Mouse (Mus musculus): ENCODE data around the gene Tmem130. TPM values are rescaled to one million over a fixed set of nuclear protein-coding genes. Genes with fewer than 3 reads are reported as not detected.
"Not testable (repeated sequence)": the region's sequence is repeated elsewhere in the genome, so short reads cannot be mapped to it uniquely, and the experiment has no call there.

The Tmem130 gene
- polyA plus RNA-seq, 1 experiment from 2014 or later = 3.4 TPM

GRCm38 (mm10) chr5:144767106-144767798 is 5.6 kb upstream of the Tmem130 start, which contains the start of gene Trrap:
Trrap (plus strand) TSS chr5:144767732.
- Histone ChIP-seq H3K4me2 (replicated peaks) (peak within 1 kb of the TSS; percentile 78), H3K9ac (peak within 1 kb of the TSS; percentile 99), H3K27ac (peak within 1 kb of the TSS; percentile 97), H3K4me3 (replicated peaks) (peak within 1 kb of the TSS; percentile 90)
- H3K4me1 ChIP-seq (replicated peaks); H3K9me3 ChIP-seq; H3K27me3 ChIP-seq (replicated peaks); H3K36me3 ChIP-seq: not testable (repeated sequence)
- 79% methylated on average over 14 of the region's 15 CpGs for WGBS
- ATAC-seq = peak; percentile 15

GRCm38 (mm10) chr5:144766646-144767045 is 5.0 kb upstream of the Tmem130 start:
- peaks cover 5% of the 10 kb centered on the region for H3K36me3 ChIP-seq
- ATAC-seq = no peak
- no peak overlapping the region for H3K4me2 ChIP-seq (replicated peaks)
- 61% methylated on average over 11 of the region's 11 CpGs for WGBS
- no peak overlapping the region for H3K4me3 ChIP-seq (replicated peaks)
- no peak overlapping the region for H3K9ac ChIP-seq
- no peaks in the 10 kb centered on the region for H3K9me3 ChIP-seq
- peaks cover 2% of the 10 kb centered on the region; the same call in 1 of the 2 replicates for H3K27me3 ChIP-seq (replicated peaks)
- no peak overlapping the region for H3K27ac ChIP-seq
- peaks cover 9% of the 10 kb centered on the region; the same call in 1 of the 2 replicates for H3K4me1 ChIP-seq (replicated peaks)

- whole genome bisulfite sequencing = 36% methylated on average over 7 of the region's 7 CpGs
- Histone ChIP-seq H3K9me3 (no peaks in the 10 kb centered on the region), H3K27ac (no peak overlapping the region), H3K4me1 (replicated peaks) (peaks cover 16% of the 10 kb centered on the region; the same call in 1 of the 2 replicates), H3K9ac (no peak overlapping the region), H3K4me3 (replicated peaks) (no peak overlapping the region), H3K4me2 (replicated peaks) (no peak overlapping the region), H3K36me3 (no peaks in the 10 kb centered on the region), H3K27me3 (replicated peaks) (peaks cover 9% of the 10 kb centered on the region)
- no peak for ATAC-seq
These were observed 4.4 kb upstream of the Tmem130 start for GRCm38 (mm10) chr5:144766026-144766425.

- 24% methylated on average over 8 of the region's 8 CpGs for WGBS
- Histone ChIP-seq H3K4me2 (replicated peaks) (no peak overlapping the region), H3K4me3 (replicated peaks) (no peak overlapping the region), H3K27ac (no peak overlapping the region), H3K9me3 (no peaks in the 10 kb centered on the region), H3K36me3 (no peaks in the 10 kb centered on the region), H3K4me1 (replicated peaks) (peaks cover 7% of the 10 kb centered on the region; the same call in 1 of the 2 replicates), H3K9ac (no peak overlapping the region), H3K27me3 (replicated peaks) (peaks cover 12% of the 10 kb centered on the region)
- ATAC-seq = no peak
These were observed 3.2 kb downstream of the Tmem130 start for GRCm38 (mm10) chr5:144758422-144758821.

- Histone ChIP-seq H3K36me3 (no peaks in the 10 kb centered on the region), H3K27ac (no peak overlapping the region), H3K9ac (no peak overlapping the region), H3K4me1 (replicated peaks) (peaks cover 10% of the 10 kb centered on the region), H3K4me3 (replicated peaks) (no peak overlapping the region), H3K4me2 (replicated peaks) (no peak overlapping the region), H3K9me3 (no peaks in the 10 kb centered on the region), H3K27me3 (replicated peaks) (peaks cover 12% of the 10 kb centered on the region)
- WGBS = 88% methylated on average over 9 of the region's 9 CpGs
- ATAC-seq = no peak
These were observed 4.2 kb downstream of the Tmem130 start for GRCm38 (mm10) chr5:144757402-144757801.

- H3K9ac ChIP-seq = no peak overlapping the region
- 54% methylated on average over 10 of the region's 10 CpGs for WGBS
- H3K9me3 ChIP-seq = no peaks in the 10 kb centered on the region
- ATAC-seq = no peak; the same call in 1 of the 2 replicates
- H3K4me1 ChIP-seq (replicated peaks) = peaks cover 5% of the 10 kb centered on the region; the same call in 1 of the 2 replicates
- no peak overlapping the region for H3K4me2 ChIP-seq (replicated peaks)
- no peak overlapping the region for H3K27ac ChIP-seq
- H3K36me3 ChIP-seq = no peaks in the 10 kb centered on the region
- no peak overlapping the region for H3K4me3 ChIP-seq (replicated peaks)
- no peaks in the 10 kb centered on the region for H3K27me3 ChIP-seq (replicated peaks)
These were observed 6.4 kb downstream of the Tmem130 start for GRCm38 (mm10) chr5:144755191-144755590.

- 54% methylated on average over 7 of the region's 7 CpGs for WGBS
- H3K4me2 ChIP-seq (replicated peaks) = no peak overlapping the region
- H3K27ac ChIP-seq = no peak overlapping the region
- no peak overlapping the region for H3K4me3 ChIP-seq (replicated peaks)
- H3K9me3 ChIP-seq = no peaks in the 10 kb centered on the region
- H3K27me3 ChIP-seq (replicated peaks) = no peaks in the 10 kb centered on the region
- H3K36me3 ChIP-seq = no peaks in the 10 kb centered on the region
- ATAC-seq = peak; percentile 58
- H3K9ac ChIP-seq = no peak overlapping the region
- peaks cover 5% of the 10 kb centered on the region; the same call in 1 of the 2 replicates for H3K4me1 ChIP-seq (replicated peaks)
These were observed 8.6 kb downstream of the Tmem130 start for GRCm38 (mm10) chr5:144753041-144753440.

GRCm38 (mm10) chr5:144752432-144752831 is 9.2 kb downstream of the Tmem130 start:
- no peaks in the 10 kb centered on the region for H3K27me3 ChIP-seq (replicated peaks)
- H3K9ac ChIP-seq = no peak overlapping the region
- no peaks in the 10 kb centered on the region for H3K9me3 ChIP-seq
- no peak overlapping the region for H3K4me3 ChIP-seq (replicated peaks)
- no peak overlapping the region for H3K27ac ChIP-seq
- ATAC-seq = peak; percentile 60
- H3K4me1 ChIP-seq (replicated peaks) = peaks cover 5% of the 10 kb centered on the region; the same call in 1 of the 2 replicates
- 9% methylated on average over 5 of the region's 5 CpGs for WGBS
- no peak overlapping the region; the same call in 1 of the 2 replicates for H3K4me2 ChIP-seq (replicated peaks)
- H3K36me3 ChIP-seq = no peaks in the 10 kb centered on the region

GRCm38 (mm10) chr5:144737101-144737500 is 24.5 kb downstream of the Tmem130 start:
- H3K4me1 ChIP-seq (replicated peaks) = no peaks in the 10 kb centered on the region
- 85% methylated on average over 14 of the region's 14 CpGs for WGBS

GRCm38 (mm10) chr5:144734949-144735348 is 26.7 kb downstream of the Tmem130 start:
- H3K27me3 ChIP-seq (replicated peaks) = no peaks in the 10 kb centered on the region
- H3K27ac ChIP-seq = no peak overlapping the region
- H3K4me3 ChIP-seq (replicated peaks) = no peak overlapping the region
- ATAC-seq = no peak
- no peaks in the 10 kb centered on the region for H3K9me3 ChIP-seq
- no peaks in the 10 kb centered on the region for H3K4me1 ChIP-seq (replicated peaks)
- H3K9ac ChIP-seq = no peak overlapping the region
- WGBS = 26% methylated on average over 8 of the region's 8 CpGs
- H3K36me3 ChIP-seq = no peaks in the 10 kb centered on the region
- H3K4me2 ChIP-seq (replicated peaks) = no peak overlapping the region

More at GRCm38 (mm10) chr5:144737101-144737500, 24.5 kb downstream of the Tmem130 start:
- Histone ChIP-seq H3K27me3 (replicated peaks) (no peaks in the 10 kb centered on the region), H3K4me2 (replicated peaks) (no peak overlapping the region), H3K4me3 (replicated peaks) (no peak overlapping the region), H3K27ac (no peak overlapping the region), H3K9me3 (no peaks in the 10 kb centered on the region), H3K9ac (no peak overlapping the region), H3K36me3 (no peaks in the 10 kb centered on the region)
- ATAC-seq = no peak

GRCm38 (mm10) chr5:144733953-144734352 is 27.7 kb downstream of the Tmem130 start:
- no peaks in the 10 kb centered on the region for H3K9me3 ChIP-seq
- H3K4me1 ChIP-seq (replicated peaks) = no peaks in the 10 kb centered on the region
- H3K4me2 ChIP-seq (replicated peaks) = no peak overlapping the region
- no peak overlapping the region for H3K4me3 ChIP-seq (replicated peaks)
- no peak overlapping the region for H3K27ac ChIP-seq
- H3K27me3 ChIP-seq (replicated peaks) = no peaks in the 10 kb centered on the region
- 34% methylated on average over 4 of the region's 4 CpGs for WGBS
- no peak for ATAC-seq
- no peaks in the 10 kb centered on the region for H3K36me3 ChIP-seq
- H3K9ac ChIP-seq = no peak overlapping the region

- no peaks in the 10 kb centered on the region for H3K4me1 ChIP-seq (replicated peaks)
- H3K27me3 ChIP-seq (replicated peaks) = no peaks in the 10 kb centered on the region
- no peak overlapping the region for H3K4me2 ChIP-seq (replicated peaks)
- H3K4me3 ChIP-seq (replicated peaks) = no peak overlapping the region
- no peaks in the 10 kb centered on the region for H3K9me3 ChIP-seq
- H3K27ac ChIP-seq = no peak overlapping the region
- H3K9ac ChIP-seq = no peak overlapping the region
- WGBS = 76% methylated on average over 8 of the region's 8 CpGs
- no peaks in the 10 kb centered on the region for H3K36me3 ChIP-seq
- ATAC-seq = no peak
These were observed 32.4 kb downstream of the Tmem130 start for GRCm38 (mm10) chr5:144729216-144729615.

GRCm38 (mm10) chr5:144728237-144728636 is 33.4 kb downstream of the Tmem130 start:
- no peak overlapping the region for H3K4me2 ChIP-seq (replicated peaks)
- ATAC-seq = no peak
- no peaks in the 10 kb centered on the region for H3K27me3 ChIP-seq (replicated peaks)
- no peaks in the 10 kb centered on the region for H3K4me1 ChIP-seq (replicated peaks)
- no peaks in the 10 kb centered on the region for H3K9me3 ChIP-seq
- H3K9ac ChIP-seq = no peak overlapping the region
- H3K27ac ChIP-seq = no peak overlapping the region
- no peak overlapping the region for H3K4me3 ChIP-seq (replicated peaks)
- 52% methylated on average over 5 of the region's 5 CpGs for WGBS
- H3K36me3 ChIP-seq = no peaks in the 10 kb centered on the region
